Mouse (Mus musculus) stomach, postnatal 0 days (tissue): ENCODE data around the gene Lrrtm3. TPM values are rescaled to one million over a fixed set of nuclear protein-coding genes. Genes with fewer than 3 reads are reported as not detected.
A peak's percentile ranks its signal among the peaks of the same experiment; 100 is the strongest.

Source experiments
- ATAC-seq: fragments of 200-750 bp; cut with Nextera tagmentation; 2 replicates; pipeline ENCODE4 v1.8.0; 2017; ENCODE audit not compliant: low FRiP score, low TSS enrichment
- DNase-seq: peaks from one replicate; pipeline ENCODE4 v3.0.0-alpha.2; 2016; ENCODE audit warnings: low spot score
- H3K27ac ChIP-seq: fragments of 300-500 bp; sonication (generic); replicated peaks from 2 replicates; pipeline ENCODE4 v1.5.1; 2014; ENCODE audit warnings: mild to moderate bottlenecking, control low read depth
- H3K27me3 ChIP-seq: fragments of 300-500 bp; sonication (generic); 2 replicates; pipeline ENCODE4 v1.6.1; 2014; ENCODE audit warnings: low read length; ENCODE audit not compliant: control insufficient read depth, insufficient read depth
- H3K36me3 ChIP-seq: fragments of 300-500 bp; sonication (generic); 2 replicates; pipeline ENCODE4 v1.6.1; 2014; ENCODE audit warnings: low read length, mixed read lengths; ENCODE audit not compliant: control insufficient read depth, insufficient read depth
- H3K4me1 ChIP-seq: fragments of 300-500 bp; sonication (generic); replicated peaks from 2 replicates; pipeline ENCODE4 v1.6.1; 2014; ENCODE audit warnings: antibody characterized with exemption; ENCODE audit not compliant: control insufficient read depth, insufficient read depth
- H3K4me2 ChIP-seq: fragments of 300-500 bp; sonication (generic); replicated peaks from 2 replicates; pipeline ENCODE4 v1.6.1; 2014; ENCODE audit warnings: low read depth, mild to moderate bottlenecking, control low read depth, moderate library complexity
- H3K4me3 ChIP-seq: fragments of 300-500 bp; sonication (generic); 2 replicates; pipeline ENCODE4 v1.5.1; 2014; ENCODE audit warnings: low read depth, low read length, control low read depth
- H3K9ac ChIP-seq: fragments of 300-500 bp; sonication (generic); 2 replicates; pipeline ENCODE4 v1.6.1; 2014; ENCODE audit warnings: mild to moderate bottlenecking, low read length, control low read depth, mixed read lengths
- H3K9me3 ChIP-seq: fragments of 300-500 bp; sonication (generic); 2 replicates; pipeline ENCODE4 v1.6.1; 2016; ENCODE audit warnings: low read length; ENCODE audit not compliant: control insufficient read depth
- CTCF ChIP-seq: IDR thresholded peaks from 2 replicates; pipeline ENCODE4 v1.5.1; 2016; ENCODE audit warnings: antibody characterized with exemption, low read depth, mild to moderate bottlenecking, moderate library complexity
- EP300 ChIP-seq: optimal IDR thresholded peaks from 2 replicates; pipeline ENCODE3; 2016; ENCODE audit warnings: antibody characterized with exemption
- WGBS: fragments of 180-500 bp; shearing (Covaris S2); extraction: QIAGEN DNeasy Blood & Tissue Kit; methylation state at CpG from one replicate; pipeline ENCODE4 v1.1.7; 2014; 5-methylcytosine and 5-hydroxymethylcytosine counted together
- polyA plus RNA-seq: library from polyadenylated mRNA; unstranded; fragments of >200 nt; fragmentation: Nextera tagmentation; extraction: Ambion mirVana; gene quantifications from 2 replicates; pipeline ENCODE4 v1.2.1, GENCODE M21; 2015

Gene Lrrtm3
- polyA plus RNA-seq, 1 experiment from 2014 or later, result 2.7 TPM

DNA sequence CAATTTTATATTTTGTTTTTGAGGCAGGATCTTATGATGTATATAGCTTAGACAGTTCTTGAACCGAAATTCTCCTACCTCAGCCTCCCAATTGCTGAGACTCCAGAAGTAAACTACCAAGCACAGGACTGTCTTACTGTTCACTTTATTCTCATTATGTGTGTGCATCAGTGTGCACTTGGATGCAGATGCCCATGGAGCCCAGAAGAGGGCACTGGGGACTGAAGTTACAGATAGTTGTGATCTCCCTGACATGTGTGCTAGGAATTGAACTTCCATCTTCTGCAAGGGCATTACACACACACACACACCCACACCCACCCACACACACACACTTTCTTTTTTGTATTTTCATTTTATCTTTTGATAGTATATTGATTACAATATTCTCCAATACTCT is 6.5 kb upstream of the Lrrtm3 start:
- Histone ChIP-seq H3K27me3 (no peaks in the 10 kb centered on the region), H3K4me1 (no peaks in the 10 kb centered on the region), H3K36me3 (no peaks in the 10 kb centered on the region), H3K9ac (no peak overlapping the region), H3K4me3 (no peak overlapping the region), H3K9me3 (no peaks in the 10 kb centered on the region), H3K27ac (no peak overlapping the region), H3K4me2 (no peak overlapping the region)
- 97% methylated on average over 1 of the region's 1 CpGs for WGBS
- no peak for DNase-seq
- ATAC-seq, result no peak
- TF ChIP-seq CTCF (peak; percentile 49), EP300 (no peak)

DNA sequence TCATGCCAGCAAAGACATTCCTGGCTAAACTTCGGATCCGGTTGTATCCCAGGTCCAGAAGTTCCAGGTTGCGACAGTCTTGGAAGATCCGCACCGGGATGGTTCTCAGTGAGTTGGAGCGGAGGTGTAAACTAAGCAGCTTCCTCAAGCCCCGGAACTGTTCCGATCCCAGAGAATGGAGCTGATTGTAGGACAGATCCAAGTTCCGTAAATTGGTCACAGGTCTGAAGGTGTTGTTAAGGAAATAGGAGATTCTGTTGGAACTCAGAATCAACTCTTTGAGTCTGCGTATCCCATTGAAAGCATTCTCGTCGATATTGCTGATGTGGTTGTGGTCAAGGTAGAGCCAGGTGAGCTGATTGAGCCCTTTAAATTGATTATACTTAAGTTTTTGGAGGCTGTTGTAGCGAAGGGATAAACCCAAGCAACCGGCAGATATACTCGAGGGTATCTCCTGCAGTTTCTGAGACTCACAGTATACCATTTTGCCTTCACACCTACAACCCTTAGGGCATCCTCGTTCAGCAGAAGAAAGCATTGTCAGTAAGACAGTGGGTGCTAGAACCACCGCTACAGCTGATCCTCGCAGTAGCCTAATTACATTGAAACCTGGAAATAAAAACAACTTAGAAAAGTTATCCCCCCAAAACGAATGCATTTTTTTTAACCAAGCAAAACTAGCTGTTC is 1.2 kb downstream of the Lrrtm3 start:
- Histone ChIP-seq H3K4me3 (no peak overlapping the region), H3K4me2 (peak overlapping the region; percentile 48; the same call in 1 of the 2 replicates), H3K4me1 (no peaks in the 10 kb centered on the region), H3K27ac (no peak overlapping the region), H3K27me3 (0 out of 2 replicates have a peak, but pooled peaks cover 2% of the 10 kb centered on the region), H3K9ac (no peak overlapping the region), H3K9me3 (no peaks in the 10 kb centered on the region), H3K36me3 (no peaks in the 10 kb centered on the region)
- DNase-seq, result no peak
- no peak for TF ChIP-seq EP300
- TF ChIP-seq CTCF, result no peak
- WGBS, result 37% methylated on average over 19 of the region's 19 CpGs
- ATAC-seq, result no peak

DNA sequence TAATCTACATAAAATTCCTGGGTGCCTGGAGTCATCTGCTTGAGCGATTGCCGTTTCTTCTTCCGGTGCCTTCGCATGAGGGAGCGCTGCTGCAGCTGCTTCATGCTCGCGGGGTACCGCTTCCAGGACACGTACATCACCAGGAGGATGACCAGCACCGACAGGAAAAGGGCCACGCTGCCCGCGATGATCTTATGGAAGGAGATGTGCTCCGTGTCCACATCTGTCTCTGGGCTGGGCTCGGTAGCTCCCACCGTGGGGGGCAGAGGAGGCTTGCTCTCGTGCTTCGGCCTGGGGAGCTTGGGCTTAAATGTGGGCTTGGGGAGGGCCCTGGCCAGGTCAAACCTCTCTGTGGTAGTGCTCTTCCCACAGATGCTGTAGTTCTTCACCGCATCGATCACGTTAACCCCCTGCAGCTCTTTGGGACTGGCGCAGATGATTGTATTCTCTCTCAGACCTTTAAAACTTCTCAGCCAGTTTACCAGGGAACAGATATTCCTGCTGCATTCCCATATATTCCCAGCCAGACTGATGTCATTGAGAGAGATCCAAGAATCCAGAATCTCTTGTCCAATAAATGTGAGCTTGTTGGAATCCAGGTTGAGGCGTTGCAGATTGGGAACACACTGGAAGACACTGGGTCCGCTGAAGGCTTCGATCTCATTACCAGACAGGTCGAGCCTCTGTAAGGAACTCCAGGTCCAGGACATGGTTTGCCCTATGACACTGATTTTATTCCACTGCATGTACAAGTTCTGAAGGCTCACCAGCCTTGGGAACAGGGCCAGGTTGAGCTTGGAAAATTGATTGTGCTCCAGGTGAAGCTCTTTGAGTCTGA is 1.9 kb downstream of the Lrrtm3 start:
- no peak for DNase-seq
- no peak for TF ChIP-seq CTCF
- TF ChIP-seq EP300, result no peak
- ATAC-seq, result no peak
- Histone ChIP-seq H3K4me1 (no peaks in the 10 kb centered on the region), H3K4me2 (peak overlapping the region; percentile 48), H3K27me3 (0 out of 2 replicates have a peak, but pooled peaks cover 2% of the 10 kb centered on the region), H3K27ac (no peak overlapping the region), H3K9me3 (no peaks in the 10 kb centered on the region), H3K4me3 (peak overlapping the region; percentile 29), H3K9ac (peak overlapping the region; percentile 8; the same call in 1 of the 2 replicates), H3K36me3 (no peaks in the 10 kb centered on the region)
- WGBS, result 9% methylated on average over 26 of the region's 26 CpGs

DNA sequence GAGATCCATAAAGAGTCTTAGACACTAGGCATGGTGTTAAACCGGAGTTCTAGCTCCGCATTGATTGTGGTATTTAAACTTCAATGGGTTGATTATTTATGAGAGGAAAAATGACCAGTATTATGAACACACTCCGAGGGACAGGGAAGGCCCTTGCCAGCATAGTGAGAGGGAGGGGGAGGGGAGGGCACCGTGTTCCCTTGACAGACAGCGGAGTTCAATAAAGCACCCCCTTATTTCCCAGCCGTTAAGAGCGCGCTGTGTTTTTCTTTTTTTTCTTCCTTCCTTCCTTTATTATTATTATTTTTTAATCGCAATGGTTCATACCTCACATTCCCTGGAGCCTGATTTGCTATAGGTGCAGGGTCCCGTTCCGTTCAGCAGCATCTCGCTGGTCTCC is 2.6 kb downstream of the Lrrtm3 start:
- H3K27ac ChIP-seq, result no peak overlapping the region
- H3K4me3 ChIP-seq, result peak overlapping the region; percentile 29
- WGBS, result 1% methylated on average over 12 of the region's 12 CpGs
- H3K36me3 ChIP-seq, result no peaks in the 10 kb centered on the region
- no peak overlapping the region for H3K9ac ChIP-seq
- ATAC-seq (no peak), DNase-seq (no peak)
- no peaks in the 10 kb centered on the region for H3K9me3 ChIP-seq
- H3K27me3 ChIP-seq, result 0 out of 2 replicates have a peak, but pooled peaks cover 2% of the 10 kb centered on the region
- TF ChIP-seq CTCF (no peak), EP300 (no peak)
- H3K4me1 ChIP-seq, result no peaks in the 10 kb centered on the region
- peak overlapping the region; percentile 48 for H3K4me2 ChIP-seq

DNA sequence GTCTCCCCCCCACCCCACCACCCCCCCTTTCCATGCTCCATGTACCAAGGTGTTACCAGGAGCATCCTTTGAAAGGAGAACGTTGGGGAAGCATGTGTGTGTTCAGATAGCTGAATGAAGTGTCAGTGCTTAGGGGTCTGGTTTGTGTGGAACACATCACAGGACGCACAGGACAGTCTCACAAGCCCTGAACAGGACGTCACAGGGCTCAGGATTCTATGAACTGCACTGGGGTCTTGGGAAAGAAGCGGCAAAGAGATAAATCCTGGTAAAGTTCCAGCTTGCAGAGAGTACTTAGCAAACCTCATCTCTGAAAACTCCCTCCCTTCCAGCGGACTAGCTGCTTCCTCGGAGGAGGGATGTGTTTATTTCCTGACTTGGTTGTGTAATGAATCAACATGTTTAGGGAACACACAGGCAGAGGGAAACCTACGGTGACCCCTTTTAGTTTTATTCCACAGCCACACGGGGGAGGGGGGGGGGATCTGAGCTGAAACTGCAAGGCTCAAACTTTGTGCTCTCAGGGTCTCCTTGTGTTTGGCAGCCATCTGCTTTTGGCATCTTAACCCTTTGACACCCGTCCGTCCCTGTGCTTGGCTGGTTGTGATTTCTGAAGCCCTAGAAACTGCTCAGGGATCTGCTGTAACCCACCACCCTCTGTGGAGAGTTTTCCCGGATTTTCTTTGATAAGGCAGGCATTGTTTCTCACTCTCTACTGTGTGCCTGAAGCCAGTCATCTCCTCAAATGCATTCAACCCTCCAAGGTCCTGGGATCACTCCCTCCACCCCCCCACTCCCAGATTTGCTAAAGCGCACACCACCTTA is 3.3 kb downstream of the Lrrtm3 start:
- Histone ChIP-seq H3K9me3 (no peaks in the 10 kb centered on the region), H3K27ac (no peak overlapping the region), H3K27me3 (0 out of 2 replicates have a peak, but pooled peaks cover 2% of the 10 kb centered on the region), H3K36me3 (no peaks in the 10 kb centered on the region), H3K4me3 (peak overlapping the region; percentile 15), H3K9ac (no peak overlapping the region), H3K4me1 (no peaks in the 10 kb centered on the region), H3K4me2 (peak overlapping the region; percentile 48)
- TF ChIP-seq EP300 (no peak), CTCF (no peak)
- WGBS, result 7% methylated on average over 12 of the region's 12 CpGs
- no peak for DNase-seq
- ATAC-seq, result peak; percentile 29; the same call in 1 of the 2 replicates
